Mouse (Mus musculus) lung, adult 10 weeks (tissue): ENCODE results near the gene Gm21897. TPM values are rescaled to one million over a fixed set of nuclear protein-coding genes. Genes with fewer than 3 reads are reported as not detected.

Source experiments
- polyA plus RNA-seq: library from polyadenylated mRNA; stranded (reverse); fragments of 350-450 nt; fragmentation: Illumina TruSeq; extraction: RNeasy Lipid Tissue Mini Kit (QIAGEN cat#74804); gene quantifications from one replicate; pipeline ENCODE4 v1.2.3, GENCODE M21; 2014; ENCODE audit warnings: low read depth, low replicate concordance; ENCODE audit not compliant: insufficient read depth

Gene Gm21897
- polyA plus RNA-seq: not detected

GRCm38 (mm10) chr16:15317158-15317557 is at the start of gene Gm21897:
TSS of gene Gm21897 (plus strand) at chr16:15317458.

